Mouse (Mus musculus): ENCODE measurements around the gene Cartpt. TPM values are rescaled to one million over a fixed set of nuclear protein-coding genes. Genes with fewer than 3 reads are reported as not detected.

Cartpt gene
- polyA plus RNA-seq, 2 experiments: not detected

GRCm38 (mm10) chr13:99938606-99939319 is 37.9 kb upstream of the Cartpt start:
- ATAC-seq (ENCODE audit: insufficient read depth) (no peak), DNase-seq (ENCODE audit: low read depth in 3 of 3, low spot score in 3 of 3) (no peak)
- Histone ChIP-seq H3K4me2 (ENCODE audit: low read depth) (no peak overlapping the region), H3K27me3 (ENCODE audit: control insufficient read depth, insufficient read depth, low read length) (no peaks in the 10 kb centered on the region), H3K4me3 (ENCODE audit: insufficient read depth in 1 of 2, low read depth in 2 of 2, low read length in 2 of 2) (no peak overlapping the region), H3K9me3 (ENCODE audit: control insufficient read depth, low read length) (no peaks in the 10 kb centered on the region), H3K27ac (no peak overlapping the region), H3K9ac (replicated peaks) (no peak overlapping the region), H3K4me1 (replicated peaks; ENCODE audit: control insufficient read depth in 2 of 2, insufficient read depth in 2 of 2, low read length in 1 of 2) (no peaks in the 10 kb centered on the region), H3K36me3 (replicated peaks; ENCODE audit: control insufficient read depth, insufficient read depth, low read depth) (no peaks in the 10 kb centered on the region)
- WGBS (ENCODE audit: insufficient replicate concordance): 13% methylated on average over 10 of the region's 10 CpGs
- TF ChIP-seq CTCF (IDR thresholded peaks at IDR 0.05; ENCODE audit: low read depth) (no peak), EP300 (IDR thresholded peaks at IDR 0.05; ENCODE audit: low read depth) (no peak)

- Histone ChIP-seq H3K9ac (replicated peaks) (no peak overlapping the region), H3K36me3 (replicated peaks; ENCODE audit: control insufficient read depth, insufficient read depth, low read depth) (no peaks in the 10 kb centered on the region), H3K9me3 (ENCODE audit: control insufficient read depth, low read length) (no peaks in the 10 kb centered on the region), H3K27me3 (ENCODE audit: control insufficient read depth, insufficient read depth, low read length) (no peaks in the 10 kb centered on the region), H3K4me1 (replicated peaks; ENCODE audit: control insufficient read depth in 2 of 2, insufficient read depth in 2 of 2, low read length in 1 of 2) (no peaks in the 10 kb centered on the region), H3K27ac (no peak overlapping the region), H3K4me3 (ENCODE audit: insufficient read depth in 1 of 2, low read depth in 2 of 2, low read length in 2 of 2) (no peak overlapping the region), H3K4me2 (ENCODE audit: low read depth) (no peak overlapping the region)
- no peak for ATAC-seq (ENCODE audit: insufficient read depth)
- 51% methylated on average over 3 of the region's 3 CpGs for WGBS (ENCODE audit: insufficient replicate concordance)
- TF ChIP-seq EP300 (IDR thresholded peaks at IDR 0.05; ENCODE audit: low read depth) (no peak), CTCF (IDR thresholded peaks at IDR 0.05; ENCODE audit: low read depth) (no peak)
- DNase-seq (ENCODE audit: low read depth in 3 of 3, low spot score in 3 of 3): no peak
Measured at GRCm38 (mm10) chr13:99937741-99938140, 36.9 kb upstream of the Cartpt start.

- no peaks in the 10 kb centered on the region for H3K9me3 ChIP-seq (ENCODE audit: control insufficient read depth, low read length)
- 12% methylated on average over 1 of the region's 1 CpGs for WGBS (ENCODE audit: insufficient replicate concordance)
Measured at GRCm38 (mm10) chr13:99932406-99932805, 31.5 kb upstream of the Cartpt start.

GRCm38 (mm10) chr13:99931502-99931901 is 30.6 kb upstream of the Cartpt start:
- DNase-seq (ENCODE audit: low read depth in 3 of 3, low spot score in 3 of 3) (no peak), ATAC-seq (ENCODE audit: insufficient read depth) (no peak)
- 69% methylated on average over 6 of the region's 6 CpGs for WGBS (ENCODE audit: insufficient replicate concordance)
- TF ChIP-seq EP300 (IDR thresholded peaks at IDR 0.05; ENCODE audit: low read depth) (no peak), CTCF (IDR thresholded peaks at IDR 0.05; ENCODE audit: low read depth) (no peak)
- no peak overlapping the region for H3K4me3 ChIP-seq (ENCODE audit: insufficient read depth in 1 of 2, low read depth in 2 of 2, low read length in 2 of 2)
- H3K9me3 ChIP-seq (ENCODE audit: control insufficient read depth, low read length): no peaks in the 10 kb centered on the region
- H3K4me2 ChIP-seq (ENCODE audit: low read depth): no peak overlapping the region
- H3K36me3 ChIP-seq (replicated peaks; ENCODE audit: control insufficient read depth, insufficient read depth, low read depth): no peaks in the 10 kb centered on the region
- H3K4me1 ChIP-seq (replicated peaks; ENCODE audit: control insufficient read depth in 2 of 2, insufficient read depth in 2 of 2, low read length in 1 of 2): no peaks in the 10 kb centered on the region
- no peak overlapping the region for H3K9ac ChIP-seq (replicated peaks)
- no peak overlapping the region for H3K27ac ChIP-seq
- no peaks in the 10 kb centered on the region for H3K27me3 ChIP-seq (ENCODE audit: control insufficient read depth, insufficient read depth, low read length)

More at GRCm38 (mm10) chr13:99932406-99932805, 31.5 kb upstream of the Cartpt start:
- Histone ChIP-seq H3K27ac (no peak overlapping the region), H3K9ac (replicated peaks) (no peak overlapping the region), H3K36me3 (replicated peaks; ENCODE audit: control insufficient read depth, insufficient read depth, low read depth) (no peaks in the 10 kb centered on the region), H3K27me3 (ENCODE audit: control insufficient read depth, insufficient read depth, low read length) (no peaks in the 10 kb centered on the region), H3K4me1 (replicated peaks; ENCODE audit: control insufficient read depth in 2 of 2, insufficient read depth in 2 of 2, low read length in 1 of 2) (no peaks in the 10 kb centered on the region), H3K4me2 (ENCODE audit: low read depth) (no peak overlapping the region), H3K4me3 (ENCODE audit: insufficient read depth in 1 of 2, low read depth in 2 of 2, low read length in 2 of 2) (no peak overlapping the region)
- DNase-seq (ENCODE audit: low read depth in 3 of 3, low spot score in 3 of 3) (no peak), ATAC-seq (ENCODE audit: insufficient read depth) (no peak)
- no peak for TF ChIP-seq CTCF (IDR thresholded peaks at IDR 0.05; ENCODE audit: low read depth)
- TF ChIP-seq EP300 (IDR thresholded peaks at IDR 0.05; ENCODE audit: low read depth): no peak

GRCm38 (mm10) chr13:99926249-99926648 is 25.4 kb upstream of the Cartpt start:
- Histone ChIP-seq H3K4me1 (replicated peaks; ENCODE audit: control insufficient read depth in 2 of 2, insufficient read depth in 2 of 2, low read length in 1 of 2) (no peaks in the 10 kb centered on the region), H3K9ac (replicated peaks) (no peak overlapping the region), H3K27me3 (ENCODE audit: control insufficient read depth, insufficient read depth, low read length) (no peaks in the 10 kb centered on the region), H3K9me3 (ENCODE audit: control insufficient read depth, low read length) (no peaks in the 10 kb centered on the region), H3K4me2 (ENCODE audit: low read depth) (no peak overlapping the region), H3K4me3 (ENCODE audit: insufficient read depth in 1 of 2, low read depth in 2 of 2, low read length in 2 of 2) (no peak overlapping the region), H3K27ac (no peak overlapping the region), H3K36me3 (replicated peaks; ENCODE audit: control insufficient read depth, insufficient read depth, low read depth) (no peaks in the 10 kb centered on the region)
- no peak for TF ChIP-seq EP300 (IDR thresholded peaks at IDR 0.05; ENCODE audit: low read depth)
- DNase-seq (ENCODE audit: low read depth in 3 of 3, low spot score in 3 of 3) (no peak), ATAC-seq (ENCODE audit: insufficient read depth) (no peak)
- 68% methylated on average over 5 of the region's 5 CpGs for WGBS (ENCODE audit: insufficient replicate concordance)
